Mouse (Mus musculus): ENCODE results near the gene Wwox. TPM values are rescaled to one million over a fixed set of nuclear protein-coding genes. Genes with fewer than 3 reads are reported as not detected.
A peak's percentile ranks its signal among the peaks of the same experiment; 100 is the strongest.

Gene Wwox
- total RNA-seq, 1 experiment: 12.5 TPM

DNA sequence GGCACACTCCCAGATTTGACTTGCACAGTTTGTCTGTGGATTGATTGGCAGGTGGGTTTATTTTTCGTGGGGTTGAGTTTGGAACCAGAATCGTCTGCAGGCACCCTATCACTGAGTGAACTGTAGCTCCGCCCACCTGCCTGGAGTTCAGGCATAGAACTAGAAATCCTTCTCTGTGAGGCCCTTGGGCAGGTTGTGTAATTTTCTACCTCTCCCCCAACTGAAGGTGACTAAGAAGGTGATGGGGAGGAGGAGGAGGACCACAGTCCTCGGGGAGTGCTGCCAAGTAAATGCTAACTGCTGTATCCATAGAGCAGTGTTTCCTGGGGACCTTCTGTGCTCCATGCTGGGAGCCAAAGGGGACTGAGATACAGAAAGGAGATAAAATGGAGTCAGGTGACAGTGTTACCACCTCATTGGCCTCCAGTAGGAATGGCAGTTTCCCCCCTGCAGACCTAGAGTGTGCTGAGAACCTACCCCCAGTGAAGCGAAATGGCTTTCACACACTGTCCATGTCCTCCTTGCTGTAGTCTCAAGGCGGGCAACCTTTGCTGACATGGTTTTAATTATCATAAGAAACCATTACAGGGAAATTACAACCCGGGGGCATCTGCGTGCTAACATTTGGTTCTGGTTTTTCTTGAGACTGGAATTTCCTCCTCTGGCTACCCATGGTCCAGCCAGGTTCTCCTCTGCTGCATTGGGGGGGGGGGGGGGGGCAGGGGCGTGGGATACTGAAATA lies 195.4 kb downstream of the Wwox start:
- TF ChIP-seq ZC3H11A (IDR thresholded peaks at IDR 0.05; ENCODE audit: borderline replicate concordance, low read depth, low read length) (no peak), HCFC1 (IDR thresholded peaks at IDR 0.05; ENCODE audit: borderline replicate concordance, insufficient read depth, low read length) (no peak), ZNF384 (IDR thresholded peaks at IDR 0.05; ENCODE audit: low read depth, low read length) (no peak), CHD2 (IDR thresholded peaks at IDR 0.05; ENCODE audit: low read depth, low read length) (no peak), MAFK (IDR thresholded peaks at IDR 0.05; ENCODE audit: insufficient read depth, low read depth, low read length) (no peak)
- no peak overlapping the region; the same call in 1 of the 2 replicates for H3K27ac ChIP-seq (ENCODE audit: insufficient read depth, low read depth, low read length, poor library complexity, severe bottlenecking)
- H3K9ac ChIP-seq (ENCODE audit: insufficient read depth, low read depth, low read length, poor library complexity, severe bottlenecking): no peak overlapping the region
- H3K36me3 ChIP-seq (ENCODE audit: control insufficient read depth, insufficient read depth, low read length, poor library complexity, severe bottlenecking): no peaks in the 10 kb centered on the region
- in situ Hi-C loops (cut with MboI; ENCODE audit: low sequenced_read_pairs in 2 of 2, unreplicated experiment in 2 of 2): no loop called here
- no peak overlapping the region for H3K4me3 ChIP-seq (ENCODE audit: insufficient read depth in 1 of 2, low read depth in 1 of 2, low read length in 2 of 2, poor library complexity in 1 of 2, severe bottlenecking in 1 of 2)
- no peaks in the 10 kb centered on the region for H3K9me3 ChIP-seq (ENCODE audit: control insufficient read depth, insufficient read depth, low read depth, low read length)
- peaks cover 0 to 13% of the 10 kb centered on the region in 2 experiments; a peak in 2 of 4 replicates for H3K4me1 ChIP-seq (ENCODE audit: control insufficient read depth in 2 of 2, insufficient read depth in 2 of 2, low read length in 2 of 2, poor library complexity in 1 of 2)
- peak; percentile 15 for DNase-seq (ENCODE audit: low read depth, low spot score)

DNA sequence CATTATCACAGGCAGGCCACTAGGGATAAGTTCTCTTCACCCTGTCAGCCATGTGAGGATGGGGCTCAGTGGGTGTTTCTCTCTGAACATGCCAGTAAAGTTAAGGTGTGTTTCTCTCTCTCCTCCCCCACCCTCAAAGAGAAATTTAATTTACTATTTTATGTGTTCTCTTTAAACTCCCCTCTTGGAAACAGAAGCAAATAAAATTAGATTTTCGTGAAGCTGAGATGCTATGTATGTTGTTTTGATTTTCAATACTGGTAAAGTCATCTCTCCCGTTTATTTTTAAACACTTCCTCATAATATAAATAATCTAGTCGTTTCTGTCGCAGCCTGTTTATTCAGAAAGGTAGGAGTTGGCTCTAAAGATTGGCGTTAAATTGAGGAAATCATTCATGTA lies 196.9 kb downstream of the Wwox start:
- no peak for TF ChIP-seq ZNF384 (IDR thresholded peaks at IDR 0.05; ENCODE audit: low read depth, low read length)
- TF ChIP-seq ZC3H11A (IDR thresholded peaks at IDR 0.05; ENCODE audit: borderline replicate concordance, low read depth, low read length): no peak
- TF ChIP-seq CHD2 (IDR thresholded peaks at IDR 0.05; ENCODE audit: low read depth, low read length): no peak
- TF ChIP-seq HCFC1 (IDR thresholded peaks at IDR 0.05; ENCODE audit: borderline replicate concordance, insufficient read depth, low read length): no peak
- TF ChIP-seq MAFK (IDR thresholded peaks at IDR 0.05; ENCODE audit: insufficient read depth, low read depth, low read length): no peak
- Histone ChIP-seq H3K9me3 (ENCODE audit: control insufficient read depth, insufficient read depth, low read depth, low read length) (no peaks in the 10 kb centered on the region), H3K36me3 (ENCODE audit: control insufficient read depth, insufficient read depth, low read length, poor library complexity, severe bottlenecking) (no peaks in the 10 kb centered on the region), H3K9ac (ENCODE audit: insufficient read depth, low read depth, low read length, poor library complexity, severe bottlenecking) (no peak overlapping the region), H3K27ac (ENCODE audit: insufficient read depth, low read depth, low read length, poor library complexity, severe bottlenecking) (no peak overlapping the region), H3K4me1 (ENCODE audit: control insufficient read depth in 2 of 2, insufficient read depth in 2 of 2, low read length in 2 of 2, poor library complexity in 1 of 2) (peaks cover 0 to 13% of the 10 kb centered on the region in 2 experiments; a peak in 2 of 4 replicates), H3K4me3 (ENCODE audit: insufficient read depth in 1 of 2, low read depth in 1 of 2, low read length in 2 of 2, poor library complexity in 1 of 2, severe bottlenecking in 1 of 2) (no peak overlapping the region)
- DNase-seq (ENCODE audit: low read depth, low spot score): no peak
- in situ Hi-C loops (cut with MboI; ENCODE audit: low sequenced_read_pairs in 2 of 2, unreplicated experiment in 2 of 2): no loop called here

DNA sequence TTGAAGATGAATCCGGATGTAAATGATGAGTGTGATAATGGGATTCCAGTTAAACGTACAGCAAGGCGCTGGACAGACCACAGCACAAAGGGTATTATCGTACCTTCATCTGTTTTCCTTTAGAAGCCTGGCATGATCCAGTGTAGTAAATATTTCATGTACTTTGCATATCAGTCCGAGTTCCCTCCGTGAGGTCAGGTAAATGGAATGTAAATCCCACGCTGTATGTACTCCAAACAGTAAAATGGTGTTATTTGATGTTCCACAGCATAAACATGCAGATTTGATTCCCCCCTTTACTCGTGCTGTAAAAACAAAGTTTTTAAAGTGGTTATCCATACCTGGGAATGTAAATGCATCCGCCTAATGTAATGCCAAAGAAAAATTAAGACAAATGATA lies 202.4 kb downstream of the Wwox start:
- H3K9ac ChIP-seq (ENCODE audit: insufficient read depth, low read depth, low read length, poor library complexity, severe bottlenecking): no peak overlapping the region
- no peak overlapping the region for H3K4me3 ChIP-seq (ENCODE audit: insufficient read depth in 1 of 2, low read depth in 1 of 2, low read length in 2 of 2, poor library complexity in 1 of 2, severe bottlenecking in 1 of 2)
- no peaks in the 10 kb centered on the region for H3K9me3 ChIP-seq (ENCODE audit: control insufficient read depth, insufficient read depth, low read depth, low read length)
- in situ Hi-C loops (cut with MboI; ENCODE audit: low sequenced_read_pairs in 2 of 2, unreplicated experiment in 2 of 2): no loop called here
- TF ChIP-seq MAFK (IDR thresholded peaks at IDR 0.05; ENCODE audit: insufficient read depth, low read depth, low read length) (no peak), ZC3H11A (IDR thresholded peaks at IDR 0.05; ENCODE audit: borderline replicate concordance, low read depth, low read length) (no peak), HCFC1 (IDR thresholded peaks at IDR 0.05; ENCODE audit: borderline replicate concordance, insufficient read depth, low read length) (no peak), CHD2 (IDR thresholded peaks at IDR 0.05; ENCODE audit: low read depth, low read length) (no peak), ZNF384 (IDR thresholded peaks at IDR 0.05; ENCODE audit: low read depth, low read length) (no peak)
- DNase-seq (ENCODE audit: low read depth, low spot score): no peak
- H3K4me1 ChIP-seq (ENCODE audit: control insufficient read depth in 2 of 2, insufficient read depth in 2 of 2, low read length in 2 of 2, poor library complexity in 1 of 2): no peaks in the 10 kb centered on the region
- no peaks in the 10 kb centered on the region for H3K36me3 ChIP-seq (ENCODE audit: control insufficient read depth, insufficient read depth, low read length, poor library complexity, severe bottlenecking)
- no peak overlapping the region for H3K27ac ChIP-seq (ENCODE audit: insufficient read depth, low read depth, low read length, poor library complexity, severe bottlenecking)

DNA sequence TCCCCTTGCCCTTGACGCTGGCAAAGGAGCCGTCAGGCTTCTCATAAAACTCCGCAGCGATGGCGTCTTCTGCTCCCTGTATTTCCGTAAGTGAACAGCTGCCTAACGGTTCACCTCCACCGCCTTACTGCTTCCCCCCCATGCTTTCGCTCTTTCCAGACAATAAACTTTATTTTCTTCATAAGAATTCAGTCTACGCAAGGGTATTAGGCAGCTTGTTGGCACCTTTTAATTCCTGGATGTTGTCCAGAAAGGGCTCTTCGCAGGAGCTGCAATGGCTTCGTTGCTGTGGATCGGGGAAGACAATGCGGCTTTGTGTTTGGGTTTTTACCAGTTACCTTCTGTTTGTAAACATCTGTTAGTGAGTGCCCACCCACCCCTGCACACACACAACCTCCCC lies 211.3 kb downstream of the Wwox start:
- no peak for DNase-seq (ENCODE audit: low read depth, low spot score)
- Histone ChIP-seq H3K4me1 (ENCODE audit: control insufficient read depth in 2 of 2, insufficient read depth in 2 of 2, low read length in 2 of 2, poor library complexity in 1 of 2) (no peaks in the 10 kb centered on the region), H3K27ac (ENCODE audit: insufficient read depth, low read depth, low read length, poor library complexity, severe bottlenecking) (no peak overlapping the region), H3K9ac (ENCODE audit: insufficient read depth, low read depth, low read length, poor library complexity, severe bottlenecking) (no peak overlapping the region), H3K4me3 (ENCODE audit: insufficient read depth in 1 of 2, low read depth in 1 of 2, low read length in 2 of 2, poor library complexity in 1 of 2, severe bottlenecking in 1 of 2) (no peak overlapping the region), H3K9me3 (ENCODE audit: control insufficient read depth, insufficient read depth, low read depth, low read length) (no peaks in the 10 kb centered on the region), H3K36me3 (ENCODE audit: control insufficient read depth, insufficient read depth, low read length, poor library complexity, severe bottlenecking) (no peaks in the 10 kb centered on the region)
- no peak for TF ChIP-seq CHD2 (IDR thresholded peaks at IDR 0.05; ENCODE audit: low read depth, low read length)
- no peak for TF ChIP-seq MAFK (IDR thresholded peaks at IDR 0.05; ENCODE audit: insufficient read depth, low read depth, low read length)
- no peak for TF ChIP-seq ZNF384 (IDR thresholded peaks at IDR 0.05; ENCODE audit: low read depth, low read length)
- TF ChIP-seq HCFC1 (IDR thresholded peaks at IDR 0.05; ENCODE audit: borderline replicate concordance, insufficient read depth, low read length): no peak
- TF ChIP-seq ZC3H11A (IDR thresholded peaks at IDR 0.05; ENCODE audit: borderline replicate concordance, low read depth, low read length): no peak
- in situ Hi-C loops (cut with MboI; ENCODE audit: low sequenced_read_pairs in 2 of 2, unreplicated experiment in 2 of 2): no loop called here

Data from ES-E14 (cell line).